Mouse (Mus musculus) cerebellum, postnatal 14 days (tissue): Measurements from ENCODE around the gene Bclaf3.
"Not testable (repeated sequence)": the region's sequence is repeated elsewhere in the genome, so short reads cannot be mapped to it uniquely, and the experiment has no call there.

ENCODE experiments used
- DNase-seq, 2 experiments: peaks; one replicate each; pipeline ENCODE4 v3.0.0; 2021; ENCODE audit warnings: mixed read lengths in 2 of 2

The Bclaf3 gene

GRCm38 (mm10) chrX:159526388-159526787, at the start of gene Bclaf3:
Gene Bclaf3 (plus strand): TSS chrX:159526688.
- DNase-seq, result no peak

GRCm38 (mm10) chrX:159478243-159478940, 48.1 kb upstream of the Bclaf3 start:
- not testable (repeated sequence) for DNase-seq

GRCm38 (mm10) chrX:159484247-159484646, 42.2 kb upstream of the Bclaf3 start:
- no peak for DNase-seq

GRCm38 (mm10) chrX:159503181-159503580, 23.3 kb upstream of the Bclaf3 start:
- no peak for DNase-seq

GRCm38 (mm10) chrX:159508331-159509036, 18.0 kb upstream of the Bclaf3 start:
- no peak for DNase-seq

GRCm38 (mm10) chrX:159509042-159509441, 17.4 kb upstream of the Bclaf3 start:
- DNase-seq, result no peak

- DNase-seq, result no peak
Observed at GRCm38 (mm10) chrX:159509847-159510715, 16.4 kb upstream of the Bclaf3 start.

GRCm38 (mm10) chrX:159510716-159511051, 15.8 kb upstream of the Bclaf3 start:
- no peak for DNase-seq

GRCm38 (mm10) chrX:159515599-159515998, 10.9 kb upstream of the Bclaf3 start:
- no peak for DNase-seq

- DNase-seq, result no peak
Observed at GRCm38 (mm10) chrX:159521780-159522179, 4.7 kb upstream of the Bclaf3 start.

- no peak for DNase-seq
Observed at GRCm38 (mm10) chrX:159522651-159523050, 3.8 kb upstream of the Bclaf3 start.

- peak; percentile 95 to 97 for DNase-seq
Observed at GRCm38 (mm10) chrX:159532427-159532810, 5.9 kb downstream of the Bclaf3 start.

- DNase-seq, result peak in 1 of 2 experiments; percentile 68
Observed at GRCm38 (mm10) chrX:159532811-159533462, 6.4 kb downstream of the Bclaf3 start.

GRCm38 (mm10) chrX:159541936-159542335, 15.4 kb downstream of the Bclaf3 start:
- no peak for DNase-seq

- DNase-seq, result no peak
Observed at GRCm38 (mm10) chrX:159547093-159547492, 20.6 kb downstream of the Bclaf3 start.

- not testable (repeated sequence) for DNase-seq
Observed at GRCm38 (mm10) chrX:159584738-159585137, 58.2 kb downstream of the Bclaf3 start.

GRCm38 (mm10) chrX:159591633-159592032, 65.1 kb downstream of the Bclaf3 start:
- no peak for DNase-seq

GRCm38 (mm10) chrX:159597502-159597901, 71.0 kb downstream of the Bclaf3 start:
- DNase-seq, result no peak

GRCm38 (mm10) chrX:159604832-159605231, 78.3 kb downstream of the Bclaf3 start:
- DNase-seq, result no peak

GRCm38 (mm10) chrX:159606936-159607335, 80.4 kb downstream of the Bclaf3 start:
- peak; percentile 26 to 54 for DNase-seq

- peak; percentile 40 to 46 for DNase-seq
Observed at GRCm38 (mm10) chrX:159626208-159626906, 99.9 kb downstream of the Bclaf3 start.

GRCm38 (mm10) chrX:159626907-159627587, 100.6 kb downstream of the Bclaf3 start, which contains the start of gene Sh3kbp1:
Gene Sh3kbp1 (plus strand): TSS chrX:159627272.
- peak; percentile 67 to 70 for DNase-seq
